21 mouse cellular contexts compared by ENCODE assay signal in genomic region chr10:60801898-60802412, GRCm38 (mm10). TPM values are rescaled to one million over a fixed set of nuclear protein-coding genes. Genes with fewer than 3 reads are reported as not detected.
DNase-seq lines count a peak whose midpoint lies in the region; ATAC-seq and TF ChIP-seq lines count a peak whose summit lies in the region.
"Had no signal": no experiment of that assay in that cellular context is flagged by ENCODE, and none has a peak within 500 bp of the region (broad histone marks: within the 10 kb centered on the region; RNA-seq: fewer than 3 reads in every experiment).

No protein-coding gene starts in this region.

- TF ChIP-seq CTCF in heart, postnatal 0 days (IDR thresholded peaks at IDR 0.05; ENCODE audit: low read depth): no peak
- no peak for TF ChIP-seq CTCF in stomach, postnatal 0 days (IDR thresholded peaks at IDR 0.05; ENCODE audit: low read depth)

- H3K9ac ChIP-seq in heart, postnatal 0 days (replicated peaks; ENCODE audit: low read depth, low read length): no peak overlapping the region
- 0 out of 2 replicates have a peak overlapping the region, but pooled peaks have one; percentile 15 for H3K9ac ChIP-seq in midbrain, embryonic 12.5 days (replicated peaks)
- no peak overlapping the region for H3K9ac ChIP-seq in midbrain, embryonic 16.5 days (ENCODE audit: low read depth, low read length)
- no peak overlapping the region for H3K9ac ChIP-seq in stomach, postnatal 0 days (ENCODE audit: low read length)
- H3K9ac ChIP-seq: embryonic facial prominence, embryonic 15.5 days; hindbrain, embryonic 15.5 days; intestine, embryonic 15.5 days had no signal

- H3K4me2 ChIP-seq in heart, postnatal 0 days (ENCODE audit: low read depth, low read length): no peak overlapping the region
- no peak overlapping the region for H3K4me2 ChIP-seq in midbrain, embryonic 12.5 days (replicated peaks)
- H3K4me2 ChIP-seq in midbrain, embryonic 16.5 days (ENCODE audit: low read length): no peak overlapping the region
- H3K4me2 ChIP-seq in stomach, postnatal 0 days (replicated peaks; ENCODE audit: low read depth): no peak overlapping the region
- H3K4me2 ChIP-seq: embryonic facial prominence, embryonic 15.5 days; hindbrain, embryonic 15.5 days; intestine, embryonic 15.5 days; liver, embryonic 11.5 days had no signal

- ATAC-seq in heart, postnatal 0 days (ENCODE audit: insufficient read depth, low read depth): no peak
- ATAC-seq in midbrain, embryonic 12.5 days (ENCODE audit: low FRiP score, low read depth): no peak
- ATAC-seq in midbrain, embryonic 16.5 days: no peak
- 0 out of 2 replicates have a peak, but pooled peaks have one; percentile 25 for ATAC-seq in stomach, postnatal 0 days (ENCODE audit: low FRiP score, low TSS enrichment)
- ATAC-seq: activated CD4-positive, CD25-positive, alpha-beta regulatory T cell, adult 4 months; intestine, embryonic 15.5 days had no signal

- H3K27ac ChIP-seq in heart, embryonic 10.5 days: peak overlapping the region; percentile 81
- peak overlapping the region; percentile 58; the same call in 1 of the 2 replicates for H3K27ac ChIP-seq in heart, postnatal 0 days (ENCODE audit: low read depth)
- H3K27ac ChIP-seq in midbrain, embryonic 12.5 days (replicated peaks): no peak overlapping the region
- H3K27ac ChIP-seq in midbrain, embryonic 16.5 days (ENCODE audit: low read length): no peak overlapping the region
- 0 out of 2 replicates have a peak overlapping the region, but pooled peaks have one; percentile 13 for H3K27ac ChIP-seq in stomach, postnatal 0 days (replicated peaks)
- H3K27ac ChIP-seq: embryonic facial prominence, embryonic 15.5 days; hindbrain, embryonic 15.5 days; intestine, embryonic 15.5 days had no signal

- WGBS in heart, embryonic 10.5 days: 46% methylated on average over 12 of the region's 12 CpGs
- 55% methylated on average over 12 of the region's 12 CpGs for WGBS in heart, postnatal 0 days
- 65% methylated on average over 12 of the region's 12 CpGs for WGBS in midbrain, embryonic 12.5 days
- WGBS in midbrain, embryonic 16.5 days: 65% methylated on average over 12 of the region's 12 CpGs
- WGBS in stomach, postnatal 0 days: 57% methylated on average over 12 of the region's 12 CpGs

- H3K9me3 ChIP-seq in heart, embryonic 10.5 days: no peaks in the 10 kb centered on the region
- no peaks in the 10 kb centered on the region for H3K9me3 ChIP-seq in heart, postnatal 0 days (replicated peaks; ENCODE audit: control insufficient read depth, low read length)
- H3K9me3 ChIP-seq in midbrain, embryonic 12.5 days: no peaks in the 10 kb centered on the region
- no peaks in the 10 kb centered on the region for H3K9me3 ChIP-seq in midbrain, embryonic 16.5 days (replicated peaks; ENCODE audit: control insufficient read depth, low read length, poor library complexity, severe bottlenecking)
- H3K9me3 ChIP-seq in stomach, postnatal 0 days (ENCODE audit: control insufficient read depth, low read length): no peaks in the 10 kb centered on the region
- H3K9me3 ChIP-seq: embryonic facial prominence, embryonic 15.5 days; hindbrain, embryonic 15.5 days; intestine, embryonic 15.5 days had no signal

- H3K36me3 ChIP-seq in heart, embryonic 10.5 days: no peaks in the 10 kb centered on the region
- no peaks in the 10 kb centered on the region for H3K36me3 ChIP-seq in heart, postnatal 0 days (replicated peaks; ENCODE audit: control insufficient read depth, insufficient read depth, low read length)
- no peaks in the 10 kb centered on the region for H3K36me3 ChIP-seq in midbrain, embryonic 12.5 days
- no peaks in the 10 kb centered on the region for H3K36me3 ChIP-seq in midbrain, embryonic 16.5 days (ENCODE audit: control insufficient read depth, insufficient read depth, low read length)
- no peaks in the 10 kb centered on the region for H3K36me3 ChIP-seq in stomach, postnatal 0 days (ENCODE audit: control insufficient read depth, insufficient read depth, low read length)
- H3K36me3 ChIP-seq: embryonic facial prominence, embryonic 15.5 days; hindbrain, embryonic 15.5 days; intestine, embryonic 15.5 days had no signal

- intact Hi-C loops in heart, postnatal 36 days (cut with DNase I): no loop called here

- H3K27me3 ChIP-seq in heart, embryonic 10.5 days (ENCODE audit: insufficient read depth, poor library complexity, severe bottlenecking): no peaks in the 10 kb centered on the region
- no peaks in the 10 kb centered on the region for H3K27me3 ChIP-seq in heart, postnatal 0 days (ENCODE audit: control insufficient read depth, insufficient read depth, low read length)
- H3K27me3 ChIP-seq in midbrain, embryonic 12.5 days: peaks cover 59% of the 10 kb centered on the region
- H3K27me3 ChIP-seq in midbrain, embryonic 16.5 days (ENCODE audit: control insufficient read depth, insufficient read depth, low read depth, low read length): no peaks in the 10 kb centered on the region
- no peaks in the 10 kb centered on the region for H3K27me3 ChIP-seq in stomach, postnatal 0 days (ENCODE audit: control insufficient read depth, insufficient read depth, low read length)
- H3K27me3 ChIP-seq: intestine, embryonic 15.5 days had no signal

- DNase-seq in heart, embryonic 10.5 days (ENCODE audit: low spot score): no peak
- no peak for DNase-seq in heart, postnatal 36 days
- DNase-seq in heart, postnatal 0 days (ENCODE audit: low spot score): no peak
- DNase-seq in heart, adult 9 months (ENCODE audit: low spot score in 2 of 2): no peak
- DNase-seq in stomach, postnatal 0 days (ENCODE audit: low spot score): no peak
- no peak for DNase-seq in cerebellum, adult 8-10 months
- DNase-seq: adrenal gland, postnatal 10 days; B cell, adult 2 months; cerebellum, adult 11 months; heart, postnatal 10 days; kidney, postnatal 25 days; lung, adult 18-20 months; thymus, postnatal 36 days had no signal

- TF ChIP-seq EP300 in heart, postnatal 0 days (IDR thresholded peaks at IDR 0.05; ENCODE audit: low read depth): no peak
- no peak for TF ChIP-seq EP300 in stomach, postnatal 0 days (optimal IDR thresholded peaks at IDR 0.05)

- H3K4me1 ChIP-seq in heart, embryonic 10.5 days: peaks cover 98% of the 10 kb centered on the region
- peaks cover 55% of the 10 kb centered on the region for H3K4me1 ChIP-seq in heart, postnatal 0 days (ENCODE audit: control insufficient read depth, insufficient read depth)
- H3K4me1 ChIP-seq in midbrain, embryonic 12.5 days: peaks cover 38% of the 10 kb centered on the region
- H3K4me1 ChIP-seq in midbrain, embryonic 16.5 days (ENCODE audit: control insufficient read depth, insufficient read depth, low read length): peaks cover 5% of the 10 kb centered on the region; the same call in 1 of the 2 replicates
- H3K4me1 ChIP-seq in stomach, postnatal 0 days (replicated peaks; ENCODE audit: control insufficient read depth, insufficient read depth): peaks cover 5% of the 10 kb centered on the region; the same call in 1 of the 2 replicates

- H3K4me3 ChIP-seq in heart, embryonic 10.5 days: no peak overlapping the region
- no peak overlapping the region for H3K4me3 ChIP-seq in heart, postnatal 0 days (ENCODE audit: low read depth, low read length)
- no peak overlapping the region for H3K4me3 ChIP-seq in midbrain, embryonic 12.5 days
- no peak overlapping the region for H3K4me3 ChIP-seq in midbrain, embryonic 16.5 days (ENCODE audit: low read depth, low read length)
- H3K4me3 ChIP-seq in stomach, postnatal 0 days (ENCODE audit: low read depth, low read length): no peak overlapping the region
- H3K4me3 ChIP-seq: embryonic facial prominence, embryonic 15.5 days; hindbrain, embryonic 15.5 days; intestine, embryonic 15.5 days had no signal

RNA-seq across cellular contexts. Expression of gene Unc5b, which starts 29.4 kb away (rescaled TPM):
- 17.9 and 18.8 TPM in 2 replicates for polyA plus RNA-seq in heart, embryonic 10.5 days (2016; fragmentation: Nextera tagmentation; extraction: Ambion mirVana)
- total RNA-seq in heart, postnatal 36 days (2021): 10 to 100 TPM; 14.5 to 14.7 TPM
- total RNA-seq in heart, postnatal 0 days (2014; rRNA removed; ENCODE audit: low replicate concordance): 50.5 and 63.2 TPM in 2 replicates
- polyA plus RNA-seq in heart, postnatal 0 days (2015; fragmentation: Nextera tagmentation; extraction: Ambion mirVana): 4.9 and 5.0 TPM in 2 replicates
- polyA plus RNA-seq in midbrain, embryonic 12.5 days (2016; fragmentation: Nextera tagmentation; extraction: Ambion mirVana): 4.9 and 5.6 TPM in 2 replicates
- 2.0 and 2.4 TPM in 2 replicates for polyA plus RNA-seq in midbrain, embryonic 16.5 days (2015; fragmentation: Nextera tagmentation; extraction: Ambion mirVana)
- 3.8 and 4.1 TPM in 2 replicates for polyA plus RNA-seq in stomach, postnatal 0 days (2015; fragmentation: Nextera tagmentation; extraction: Ambion mirVana)
- total RNA-seq: megakaryocyte-erythroid progenitor cell, adult 5-6 weeks had no signal
- polyA plus RNA-seq: activated CD4-positive, CD25-positive, alpha-beta regulatory T cell, adult 4 months had no signal

RNA-seq across cellular contexts. Expression of gene Slc29a3, which starts 49.4 kb away (rescaled TPM):
- polyA plus RNA-seq in heart, embryonic 10.5 days (2016; fragmentation: Nextera tagmentation; extraction: Ambion mirVana): 5.7 and 6.3 TPM in 2 replicates
- 1 to 10 TPM; 3.2 to 6.7 TPM for total RNA-seq in heart, postnatal 36 days (2021)
- total RNA-seq in heart, postnatal 0 days (2014; rRNA removed; ENCODE audit: low replicate concordance): 1.6 and 2.9 TPM in 2 replicates
- polyA plus RNA-seq in heart, postnatal 0 days (2015; fragmentation: Nextera tagmentation; extraction: Ambion mirVana): 3.7 and 4.4 TPM in 2 replicates
- polyA plus RNA-seq in midbrain, embryonic 12.5 days (2016; fragmentation: Nextera tagmentation; extraction: Ambion mirVana): 12.0 TPM in 2 replicates
- polyA plus RNA-seq in midbrain, embryonic 16.5 days (2015; fragmentation: Nextera tagmentation; extraction: Ambion mirVana): 9.8 and 10.3 TPM in 2 replicates
- 3.4 and 5.8 TPM in 2 replicates for polyA plus RNA-seq in stomach, postnatal 0 days (2015; fragmentation: Nextera tagmentation; extraction: Ambion mirVana)

Comparison
In these comparisons a context has a peak if more than half of its experiments do, and no peak if none do; other contexts are left out.
1. H3K27ac ChIP-seq: peak in heart, embryonic 10.5 days (single experiment), heart, postnatal 0 days (single experiment) and stomach, postnatal 0 days (single experiment); none in midbrain, embryonic 12.5 days (single experiment) and midbrain, embryonic 16.5 days (single experiment).